Mouse (Mus musculus) adrenal gland, adult 2 months (tissue): ENCODE measurements around the gene Tmcc1. TPM values are rescaled to one million over a fixed set of nuclear protein-coding genes. Genes with fewer than 3 reads are reported as not detected.
"Not testable (repeated sequence)": the region's sequence is repeated elsewhere in the genome, so short reads cannot be mapped to it uniquely, and the experiment has no call there.

Experiments
- DNase-seq: peaks from one replicate; pipeline ENCODE4 v3.0.0; 2021
- polyA plus RNA-seq: library from polyadenylated mRNA; depleted of rRNA; stranded (reverse); fragments of >200 nt; gene quantifications from 2 replicates; pipeline ENCODE4 v1.2.3, GENCODE M21; 2012
- total RNA-seq, 2 experiments: library from RNA; stranded (reverse); gene quantifications; 2 replicates each; pipeline ENCODE4 v1.2.3; 2021

Tmcc1 gene
- total and polyA plus RNA-seq, 3 experiments: 4.3 to 24.1 (median 20.7) TPM

GRCm38 (mm10) chr6:116147386-116147785 lies 45.9 kb downstream of the Tmcc1 start:
- no peak for DNase-seq

GRCm38 (mm10) chr6:116141696-116142095 lies 51.6 kb downstream of the Tmcc1 start:
- no peak for DNase-seq

- no peak for DNase-seq
Observed at GRCm38 (mm10) chr6:116140782-116141181, 52.5 kb downstream of the Tmcc1 start.

GRCm38 (mm10) chr6:116139143-116139856 lies 54.0 kb downstream of the Tmcc1 start:
- DNase-seq: no peak

GRCm38 (mm10) chr6:116135971-116136632 lies 57.2 kb downstream of the Tmcc1 start:
- peak; percentile 37 for DNase-seq

DNA sequence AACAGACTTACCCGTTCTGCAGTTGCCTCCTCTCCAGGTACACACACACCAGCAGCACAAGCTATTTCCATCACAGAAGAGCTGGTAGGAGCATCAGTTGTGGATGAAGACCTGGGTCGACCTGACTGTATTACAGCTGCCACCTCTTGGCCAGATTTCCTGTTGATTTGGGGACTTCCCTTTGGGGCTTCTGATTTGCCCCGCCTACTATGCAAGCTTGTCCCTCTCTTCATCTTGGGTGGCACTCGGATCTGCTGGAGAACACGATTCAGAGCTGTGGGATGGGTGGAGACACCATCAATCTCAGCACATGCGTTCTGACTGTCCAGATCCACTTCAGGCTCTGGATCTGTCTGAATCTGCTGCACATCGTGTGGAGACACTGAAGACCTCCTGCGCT lies 59.5 kb downstream of the Tmcc1 start:
- no peak for DNase-seq

- DNase-seq: no peak
Observed at GRCm38 (mm10) chr6:116131771-116132170, 61.5 kb downstream of the Tmcc1 start.

DNA sequence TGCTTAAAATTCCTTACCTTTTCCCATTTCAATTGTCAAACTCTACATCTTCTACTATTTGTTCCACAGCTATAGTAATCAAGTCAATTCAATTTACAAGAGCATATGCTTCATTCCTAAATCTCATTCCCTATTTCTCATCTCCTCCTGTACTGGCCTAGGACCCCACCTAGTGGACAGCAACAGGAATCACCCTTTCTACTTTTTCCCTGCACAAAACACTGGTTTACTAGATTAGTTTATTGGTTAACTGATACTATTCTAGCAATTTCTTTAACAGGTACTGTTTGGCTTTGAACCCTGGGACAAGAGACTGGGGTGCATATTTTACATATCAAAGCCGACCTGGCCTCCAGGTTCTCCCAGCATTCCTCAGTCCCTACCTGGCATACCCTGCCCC lies 64.6 kb downstream of the Tmcc1 start:
- no peak for DNase-seq

DNA sequence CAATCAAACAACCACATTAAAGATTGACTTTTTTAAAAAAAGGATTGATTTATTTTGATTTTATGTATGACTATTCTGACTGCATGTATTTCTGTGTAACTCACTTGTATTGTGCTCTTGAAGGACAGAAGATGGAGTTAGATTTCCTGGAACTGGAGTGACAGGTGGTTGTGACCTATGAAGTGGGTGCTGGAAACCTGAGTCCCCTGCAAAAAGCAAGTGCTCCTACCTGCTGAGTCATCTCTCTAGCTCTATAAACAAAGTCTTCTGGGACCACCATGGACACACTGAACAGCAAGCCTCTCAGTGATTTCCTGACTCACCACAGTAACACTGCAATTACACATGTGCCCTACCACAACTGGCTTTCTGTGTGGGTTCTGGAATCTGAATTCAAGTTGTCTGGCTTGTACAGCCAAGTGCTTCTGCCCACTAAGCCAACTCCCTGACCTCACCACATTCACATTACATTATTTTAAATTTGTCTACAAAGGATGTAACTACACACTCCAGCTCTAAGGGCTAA lies 65.3 kb downstream of the Tmcc1 start:
- no peak for DNase-seq

DNA sequence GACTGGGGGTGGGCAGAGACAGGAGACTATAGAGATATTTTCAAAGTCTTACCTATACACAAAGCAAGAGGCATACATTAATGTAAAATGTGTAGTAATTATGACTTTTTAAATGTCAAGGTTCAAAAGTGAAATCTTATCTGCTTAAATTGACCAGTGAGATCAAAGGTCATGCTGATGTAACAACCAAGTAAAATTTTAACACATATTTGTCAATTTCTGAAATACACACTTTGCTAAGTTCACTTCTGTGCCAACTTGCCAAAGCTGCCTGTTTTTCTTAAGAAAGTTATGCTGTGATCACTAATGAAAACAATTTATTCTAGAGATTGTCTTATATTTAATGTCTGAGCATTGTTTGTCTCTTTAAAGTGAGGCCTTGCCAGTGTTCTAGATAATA lies 66.7 kb downstream of the Tmcc1 start:
- no peak for DNase-seq

- DNase-seq: no peak
Observed at GRCm38 (mm10) chr6:116122881-116123280, 70.4 kb downstream of the Tmcc1 start.

GRCm38 (mm10) chr6:116119669-116120068 lies 73.6 kb downstream of the Tmcc1 start:
- no peak for DNase-seq

DNA sequence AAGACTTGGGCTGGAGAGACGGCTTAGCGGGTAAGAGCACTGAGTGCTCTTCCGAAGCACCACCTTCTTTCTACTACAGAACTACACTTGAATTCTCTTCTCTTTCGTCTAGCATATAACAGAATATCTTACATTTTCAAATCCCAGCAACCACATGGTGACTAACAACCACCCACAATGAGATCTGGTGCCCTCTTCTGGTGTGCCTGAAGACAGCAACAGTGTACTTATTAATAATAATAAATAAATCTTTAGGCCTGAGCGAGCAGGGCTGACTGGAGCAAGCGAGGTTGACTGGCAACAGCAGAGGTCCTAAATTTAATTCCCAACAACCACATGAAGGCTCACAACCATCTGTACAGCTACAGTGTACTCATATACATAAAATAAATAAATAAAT lies 76.7 kb downstream of the Tmcc1 start:
- DNase-seq: not testable (repeated sequence)

GRCm38 (mm10) chr6:116110588-116110987 lies 82.7 kb downstream of the Tmcc1 start:
- no peak for DNase-seq

DNA sequence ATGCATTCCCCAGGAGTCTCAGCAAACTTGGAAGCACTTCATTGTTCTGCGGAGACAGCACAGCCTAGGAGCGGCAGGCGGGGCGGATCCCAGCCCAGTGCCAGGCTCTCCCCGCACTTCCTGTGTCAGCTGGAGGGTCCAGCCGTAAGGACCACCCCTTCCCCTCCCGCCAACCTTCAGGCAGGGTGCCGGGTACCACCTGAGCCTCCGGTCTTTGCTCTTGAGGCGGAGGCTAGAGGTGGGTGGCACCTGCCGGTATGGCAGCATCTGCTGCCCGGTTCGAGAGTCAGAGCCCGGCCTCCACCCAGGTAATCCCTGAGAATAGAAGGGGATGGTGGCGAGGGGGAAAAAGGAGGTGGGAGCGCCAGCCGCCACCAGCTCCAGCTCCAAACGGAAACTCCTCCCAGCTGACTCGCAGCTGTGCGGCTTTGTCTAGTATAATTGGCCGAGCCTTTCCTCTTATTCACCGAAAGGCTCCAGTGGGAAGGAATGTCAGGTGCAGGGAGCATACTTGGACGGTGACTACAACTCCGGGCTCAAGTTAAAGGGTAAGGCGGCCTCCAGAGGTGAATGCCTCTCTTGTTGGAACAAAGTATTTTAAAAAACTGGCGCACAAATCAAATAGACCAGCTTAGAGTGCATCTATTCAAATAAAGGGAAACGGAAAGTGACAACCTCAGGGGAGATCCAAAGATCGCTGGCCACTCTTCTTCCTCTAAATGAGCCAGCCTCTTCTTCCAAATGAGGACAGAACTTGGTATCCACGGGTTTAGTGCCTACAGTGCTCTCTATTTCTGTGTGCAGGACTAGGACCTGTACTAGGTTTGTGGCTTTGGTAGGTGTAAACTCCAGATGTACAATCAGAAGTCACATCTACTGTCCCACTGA lies 85.6 kb downstream of the Tmcc1 start:
- peak; percentile 61 for DNase-seq

DNA sequence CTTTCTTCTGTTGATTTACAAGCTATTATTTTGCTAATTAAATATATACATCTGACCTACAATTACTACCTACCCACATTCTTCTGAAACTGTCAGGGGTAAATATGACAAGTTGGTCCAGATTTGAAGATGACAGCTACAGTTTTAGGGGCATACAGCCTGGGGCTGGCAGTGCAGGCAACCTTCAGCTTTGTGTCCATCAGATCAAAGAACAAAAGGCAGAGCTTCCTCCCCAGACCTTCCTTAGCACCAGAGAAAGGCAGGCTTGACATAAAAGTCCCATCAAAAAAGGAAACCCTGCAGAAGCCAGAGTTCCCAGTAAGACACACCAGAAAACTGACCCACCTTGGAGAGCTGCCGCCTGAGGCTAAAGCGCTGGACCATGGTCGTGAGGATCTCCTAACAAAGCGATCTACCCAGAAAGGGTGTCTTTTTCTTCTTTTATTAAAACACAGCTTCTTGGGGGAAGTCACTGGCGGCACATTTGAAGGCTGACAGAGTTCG lies 86.3 kb downstream of the Tmcc1 start:
- DNase-seq: no peak

GRCm38 (mm10) chr6:116097579-116097978 lies 95.7 kb downstream of the Tmcc1 start:
- DNase-seq: no peak

DNA sequence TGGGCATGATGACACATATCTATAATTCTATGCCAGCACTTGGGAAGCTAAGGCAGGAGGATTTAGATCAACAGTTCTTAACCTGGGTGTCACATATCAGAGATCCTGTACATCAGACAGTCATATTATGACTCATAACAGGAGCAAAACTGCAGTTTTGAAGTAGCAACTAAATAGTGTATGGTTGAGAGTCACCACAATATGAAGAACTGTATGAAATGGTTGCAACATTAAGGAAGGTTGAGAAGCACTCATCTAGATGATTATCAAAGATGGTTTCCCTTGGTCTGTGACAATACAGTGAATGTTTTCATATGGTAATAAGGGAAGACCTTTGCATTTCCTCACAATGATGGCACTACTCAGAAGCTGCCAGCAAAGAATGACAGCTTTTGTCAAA lies 103.9 kb downstream of the Tmcc1 start:
- DNase-seq: no peak

DNA sequence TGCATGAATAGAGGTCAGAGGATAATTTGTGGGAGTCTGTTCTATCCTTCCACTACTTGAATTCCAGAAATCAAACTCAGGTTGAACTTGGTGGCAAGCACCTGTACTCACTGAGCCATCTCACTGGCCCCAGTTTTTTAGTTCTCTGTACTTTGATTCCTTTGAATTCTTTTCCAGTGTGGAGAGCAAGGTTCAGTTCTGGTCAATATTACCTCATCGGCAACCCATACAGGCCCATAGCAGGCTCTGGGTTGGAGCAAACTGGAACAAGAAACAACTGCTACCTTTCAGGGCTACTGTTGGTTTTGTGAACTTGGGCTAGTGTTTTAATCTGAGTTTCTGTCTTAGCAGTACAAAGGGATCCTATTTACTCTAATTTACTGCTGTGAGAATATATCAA lies 107.2 kb downstream of the Tmcc1 start:
- DNase-seq: no peak

- no peak for DNase-seq
Observed at GRCm38 (mm10) chr6:116082239-116082638, 111.0 kb downstream of the Tmcc1 start.

DNA sequence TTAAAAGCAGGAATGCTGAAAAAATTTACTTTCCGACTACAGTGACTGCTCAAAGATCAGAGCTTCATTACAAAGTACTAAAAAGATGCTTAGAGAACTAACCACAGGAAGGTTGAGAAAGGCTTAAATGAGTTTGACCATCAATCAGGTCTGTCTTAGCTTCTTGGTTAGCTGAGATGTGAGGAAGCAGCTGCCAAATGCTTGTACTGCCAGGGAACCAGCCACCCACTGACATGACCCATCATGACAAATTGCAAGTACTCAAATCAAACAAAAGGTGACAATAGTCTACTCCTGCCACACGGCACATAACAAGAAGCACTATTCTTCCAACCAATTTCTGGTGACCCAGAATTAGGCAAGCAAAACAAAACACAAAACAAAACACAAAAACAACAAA lies 111.9 kb downstream of the Tmcc1 start:
- no peak for DNase-seq

DNA sequence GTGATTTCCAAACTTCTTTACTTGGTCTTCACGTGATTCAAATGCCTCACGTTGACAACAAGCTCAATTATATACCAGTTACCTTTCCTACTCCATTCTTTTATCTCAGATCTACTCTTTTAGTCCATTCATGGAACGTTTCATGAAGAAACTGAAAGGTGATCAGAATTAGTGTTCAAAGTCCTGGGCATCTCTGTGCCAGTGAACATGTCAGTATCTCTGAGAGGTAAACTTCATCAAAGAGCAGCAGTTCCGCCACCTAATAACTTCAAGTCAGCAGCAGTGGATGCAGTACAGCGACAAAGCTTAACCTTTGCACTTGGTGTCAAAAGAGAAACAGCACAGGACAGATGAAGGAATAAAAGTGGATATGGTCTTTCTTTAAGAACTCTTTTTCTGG lies 112.5 kb downstream of the Tmcc1 start:
- DNase-seq: no peak
